Mouse (Mus musculus) left cerebral cortex, adult 2 months (tissue): ENCODE measurements around the gene Mctp1. TPM values are rescaled to one million over a fixed set of nuclear protein-coding genes. Genes with fewer than 3 reads are reported as not detected.
"Not testable (repeated sequence)": the region's sequence is repeated elsewhere in the genome, so short reads cannot be mapped to it uniquely, and the experiment has no call there.

Source experiments
- DNase-seq, 2 experiments: peaks; one replicate each; pipeline ENCODE4 v3.0.0; 2021 to 2022; ENCODE audit warnings: low spot score in 2 of 2, mixed read lengths in 1 of 2; ENCODE audit errors: extremely low spot score in 1 of 2
- H3K27ac ChIP-seq: fragments of 200-600 bp; 2 replicates; pipeline ENCODE4 v1.8.1; 2022
- H3K4me3 ChIP-seq: fragments of 200-600 bp; 2 replicates; pipeline ENCODE4 v1.8.1; 2022
- CTCF ChIP-seq: fragments of 200-600 bp; IDR thresholded peaks from 2 replicates; pipeline ENCODE4 v1.8.1; 2022; ENCODE audit warnings: antibody characterized with exemption, mild to moderate bottlenecking, moderate library complexity
- intact Hi-C: fragments of 180-260 bp; cut with DNase I; formaldehyde crosslinking; loops from one replicate; pipeline ENCODE4 v1.15.1; 2025
- total RNA-seq, 2 experiments: library from RNA; stranded (reverse); gene quantifications; 2 replicates each; pipeline ENCODE4 v1.2.3; 2021

The Mctp1 gene
- total RNA-seq, 2 experiments from 2014 or later, result 38.9 to 46.2 TPM

- no peak for TF ChIP-seq CTCF
- no peak overlapping the region for H3K27ac ChIP-seq
- intact Hi-C loops, result no loop called here
These were observed 543.6 kb downstream of the Mctp1 start for GRCm38 (mm10) chr13:76927875-76928440.

GRCm38 (mm10) chr13:76929152-76929551, 544.8 kb downstream of the Mctp1 start:
- H3K4me3 ChIP-seq, result no peak overlapping the region
- TF ChIP-seq CTCF, result no peak
- DNase-seq, result no peak
- intact Hi-C loops, result no loop called here
- H3K27ac ChIP-seq, result no peak overlapping the region

More at GRCm38 (mm10) chr13:76927875-76928440, 543.6 kb downstream of the Mctp1 start:
- DNase-seq, result no peak
- no peak overlapping the region for H3K4me3 ChIP-seq

GRCm38 (mm10) chr13:76932933-76933332, 548.6 kb downstream of the Mctp1 start:
- DNase-seq, result no peak
- intact Hi-C loops, result no loop called here
- H3K4me3 ChIP-seq, result no peak overlapping the region
- TF ChIP-seq CTCF, result no peak
- H3K27ac ChIP-seq, result no peak overlapping the region

- intact Hi-C loops, result no loop called here
- TF ChIP-seq CTCF, result no peak
- no peak overlapping the region for H3K27ac ChIP-seq
- no peak overlapping the region for H3K4me3 ChIP-seq
- DNase-seq, result no peak
These were observed 564.9 kb downstream of the Mctp1 start for GRCm38 (mm10) chr13:76949234-76949633.

- intact Hi-C loops, result loop anchor here (10.0 kb wide), 1 partner anchor 1207 kb away; no protein-coding TSS in a partner anchor
- no peak for TF ChIP-seq CTCF
- Histone ChIP-seq H3K4me3 (no peak overlapping the region), H3K27ac (no peak overlapping the region)
- DNase-seq, result no peak
These were observed 583.3 kb downstream of the Mctp1 start for GRCm38 (mm10) chr13:76967588-76967987.

- no peak overlapping the region for H3K4me3 ChIP-seq
- H3K27ac ChIP-seq, result no peak overlapping the region
- peak; percentile 83 for TF ChIP-seq CTCF
- intact Hi-C loops, result loop anchor here (10.0 kb wide), 1 partner anchor 1205 kb away; no protein-coding TSS in a partner anchor
- peak; percentile 39 to 45 for DNase-seq
These were observed 585.1 kb downstream of the Mctp1 start for GRCm38 (mm10) chr13:76969386-76969785.

GRCm38 (mm10) chr13:76971046-76971445, 586.7 kb downstream of the Mctp1 start:
- intact Hi-C loops, H3K4me3 ChIP-seq, DNase-seq, H3K27ac ChIP-seq: not testable (repeated sequence)

GRCm38 (mm10) chr13:77002628-77003027, 618.3 kb downstream of the Mctp1 start:
- H3K27ac ChIP-seq, result no peak overlapping the region
- no peak for TF ChIP-seq CTCF
- intact Hi-C loops, result no loop called here
- no peak overlapping the region for H3K4me3 ChIP-seq
- no peak for DNase-seq

- Histone ChIP-seq H3K4me3 (no peak overlapping the region), H3K27ac (no peak overlapping the region)
- TF ChIP-seq CTCF, result no peak
- intact Hi-C loops, result no loop called here
- DNase-seq, result no peak
These were observed 619.3 kb downstream of the Mctp1 start for GRCm38 (mm10) chr13:77003684-77004083.

- no peak for DNase-seq
These were observed 634.5 kb downstream of the Mctp1 start for GRCm38 (mm10) chr13:77018851-77019250.

GRCm38 (mm10) chr13:77029594-77029993, 645.3 kb downstream of the Mctp1 start:
- DNase-seq, result no peak
- intact Hi-C loops, result no loop called here
- no peak overlapping the region for H3K4me3 ChIP-seq
- TF ChIP-seq CTCF, result no peak
- no peak overlapping the region for H3K27ac ChIP-seq

More at GRCm38 (mm10) chr13:77018851-77019250, 634.5 kb downstream of the Mctp1 start:
- no peak for TF ChIP-seq CTCF
- intact Hi-C loops, result no loop called here
- no peak overlapping the region for H3K27ac ChIP-seq
- H3K4me3 ChIP-seq, result no peak overlapping the region

- no peak overlapping the region for H3K27ac ChIP-seq
- no peak for DNase-seq
- TF ChIP-seq CTCF, result no peak
- intact Hi-C loops, result loop anchor here (10.0 kb wide), 1 partner anchor 1141 kb away; no protein-coding TSS in a partner anchor
- H3K4me3 ChIP-seq, result no peak overlapping the region
These were observed 659.0 kb downstream of the Mctp1 start for GRCm38 (mm10) chr13:77043375-77043774.

GRCm38 (mm10) chr13:77045375-77045774, 661.0 kb downstream of the Mctp1 start:
- peak; percentile 49 for TF ChIP-seq CTCF
- Histone ChIP-seq H3K27ac (no peak overlapping the region), H3K4me3 (no peak overlapping the region)
- no peak for DNase-seq
- intact Hi-C loops, result loop anchor here (10.0 kb wide), 1 partner anchor 1139 kb away; no protein-coding TSS in a partner anchor
